1 mouse cellular context compared by ENCODE assay signal in genomic region chr11:83941950-83942840, GRCm38 (mm10).
TF ChIP-seq lines count a peak whose summit lies in the region.

TSS of gene Ddx52 (plus strand) at chr11:83942062.

TF ChIP-seq in CH12.LX, 34 proteins besides CTCF, POLR2A, EP300 and RAD21 (continued from another document):
- TF ChIP-seq POLR2AphosphoS2 (IDR thresholded peaks at IDR 0.05; ENCODE audit: low read depth, low read length) (peak; percentile 47; the same call in 1 of the 2 replicates), MYC (IDR thresholded peaks at IDR 0.05; ENCODE audit: low read depth, low read length) (peak; percentile 87), ZKSCAN1 (IDR thresholded peaks at IDR 0.05; ENCODE audit: borderline replicate concordance, low read depth, low read length) (no peak), RCOR1 (conservative IDR thresholded peaks at IDR 0.05; ENCODE audit: low read depth, low read length) (peak; percentile 26; the same call in 1 of the 2 replicates), ZC3H11A (IDR thresholded peaks at IDR 0.05; ENCODE audit: low read depth, low read length) (no peak), JUND (conservative IDR thresholded peaks at IDR 0.05; ENCODE audit: low read depth, low read length) (no peak), MXI1 (IDR thresholded peaks at IDR 0.05; ENCODE audit: low read depth, low read length) (peak; percentile 80), MEF2A (IDR thresholded peaks at IDR 0.05; ENCODE audit: borderline replicate concordance, low read depth, low read length) (peak; percentile 82), UBTF (IDR thresholded peaks at IDR 0.05; ENCODE audit: low read depth, low read length) (no peak), HCFC1 (IDR thresholded peaks at IDR 0.05; ENCODE audit: low read depth, low read length) (peak; percentile 95), ELF1 (IDR thresholded peaks at IDR 0.05; ENCODE audit: low read depth, low read length) (peak; percentile 99), MAFK (IDR thresholded peaks at IDR 0.05; ENCODE audit: insufficient replicate concordance, low read length) (no peak), KAT2A (IDR thresholded peaks at IDR 0.05; ENCODE audit: insufficient replicate concordance, low read length) (peak; percentile 92; the same call in 1 of the 2 replicates)
